Mouse (Mus musculus) kidney, adult 2 months (tissue): ENCODE data around the gene Adipor2.

Experiments used
- CTCF ChIP-seq: fragments of 200-500 bp; conservative IDR thresholded peaks from 2 replicates; pipeline ENCODE4 v1.5.1; 2011; ENCODE audit warnings: low read depth, mild to moderate bottlenecking, control low read depth, low read length, moderate library complexity, mixed read lengths; ENCODE audit not compliant: insufficient read depth, insufficient read length
- POLR2A ChIP-seq: fragments of 200-500 bp; IDR thresholded peaks from one replicate; pipeline ENCODE4 v1.6.1; 2011; ENCODE audit warnings: low read depth, low read length, control low read depth

GRCm38 (mm10) chr6:119402976-119403375, 14.5 kb downstream of the Adipor2 start:
- TF ChIP-seq CTCF (no peak), POLR2A (no peak)
